Mouse (Mus musculus) lung, postnatal 25 days (tissue): Measurements from ENCODE around the gene Etfbkmt.
"Not testable (repeated sequence)": the region's sequence is repeated elsewhere in the genome, so short reads cannot be mapped to it uniquely, and the experiment has no call there.

ENCODE experiments used
- DNase-seq: peaks from one replicate; pipeline ENCODE4 v3.0.0; 2022; ENCODE audit warnings: low spot score

The Etfbkmt gene

GRCm38 (mm10) chr6:149139471-149139870 lies at the start of gene Etfbkmt:
Etfbkmt (plus strand) TSS chr6:149139849.
- no peak for DNase-seq

- no peak for DNase-seq
Observed at GRCm38 (mm10) chr6:149092406-149092805, 47.2 kb upstream of the Etfbkmt start.

- peak; percentile 62 for DNase-seq
Observed at GRCm38 (mm10) chr6:149093465-149093864, 46.2 kb upstream of the Etfbkmt start.

GRCm38 (mm10) chr6:149094555-149094954 lies 45.1 kb upstream of the Etfbkmt start:
- no peak for DNase-seq

GRCm38 (mm10) chr6:149095389-149095788 lies 44.3 kb upstream of the Etfbkmt start:
- peak; percentile 23 for DNase-seq

GRCm38 (mm10) chr6:149096233-149096632 lies 43.4 kb upstream of the Etfbkmt start:
- DNase-seq = no peak

- DNase-seq = no peak
Observed at GRCm38 (mm10) chr6:149097276-149097675, 42.4 kb upstream of the Etfbkmt start.

GRCm38 (mm10) chr6:149098993-149099392 lies 40.7 kb upstream of the Etfbkmt start:
- no peak for DNase-seq

- DNase-seq = peak; percentile 37
Observed at GRCm38 (mm10) chr6:149100174-149101075, 39.2 kb upstream of the Etfbkmt start.

GRCm38 (mm10) chr6:149101076-149101942 lies 38.3 kb upstream of the Etfbkmt start, which contains the start of gene Dennd5b:
Dennd5b (minus strand) TSS chr6:149101680.
- peak; percentile 75 for DNase-seq

GRCm38 (mm10) chr6:149101943-149102243 lies 37.8 kb upstream of the Etfbkmt start:
- no peak for DNase-seq

- DNase-seq = no peak
Observed at GRCm38 (mm10) chr6:149103451-149103850, 36.2 kb upstream of the Etfbkmt start.

- no peak for DNase-seq
Observed at GRCm38 (mm10) chr6:149107615-149108014, 32.0 kb upstream of the Etfbkmt start.

GRCm38 (mm10) chr6:149108909-149109308 lies 30.7 kb upstream of the Etfbkmt start:
- DNase-seq = no peak

- DNase-seq = no peak
Observed at GRCm38 (mm10) chr6:149116992-149117391, 22.7 kb upstream of the Etfbkmt start.

GRCm38 (mm10) chr6:149118935-149119334 lies 20.7 kb upstream of the Etfbkmt start:
- DNase-seq = no peak

GRCm38 (mm10) chr6:149119853-149120252 lies 19.8 kb upstream of the Etfbkmt start:
- peak; percentile 76 for DNase-seq

GRCm38 (mm10) chr6:149123042-149123441 lies 16.6 kb upstream of the Etfbkmt start:
- DNase-seq = no peak

GRCm38 (mm10) chr6:149126675-149127074 lies 13.0 kb upstream of the Etfbkmt start:
- peak; percentile 62 for DNase-seq

- not testable (repeated sequence) for DNase-seq
Observed at GRCm38 (mm10) chr6:149129870-149130269, 9.8 kb upstream of the Etfbkmt start, which contains the start of gene Gm10203. Gm10203 (plus strand) TSS chr6:149130170.

- DNase-seq = no peak
Observed at GRCm38 (mm10) chr6:149131111-149131510, 8.5 kb upstream of the Etfbkmt start.

GRCm38 (mm10) chr6:149132311-149133077 lies 7.2 kb upstream of the Etfbkmt start:
- DNase-seq = peak; percentile 56
